Mouse (Mus musculus): ENCODE data around the gene Asb3. TPM values are rescaled to one million over a fixed set of nuclear protein-coding genes. Genes with fewer than 3 reads are reported as not detected.
"Not testable (repeated sequence)": the region's sequence is repeated elsewhere in the genome, so short reads cannot be mapped to it uniquely, and the experiment has no call there.

Gene Asb3
- polyA plus RNA-seq, 1 experiment from 2014 or later, result 31.2 TPM

- WGBS, result 93% methylated on average over 1 of the region's 1 CpGs
- H3K27me3 ChIP-seq (ENCODE audit: control insufficient read depth, insufficient read depth, low read length), result not testable (repeated sequence)
These were observed 249.6 kb downstream of the Asb3 start for GRCm38 (mm10) chr11:31134824-31135223.

GRCm38 (mm10) chr11:31138394-31138793, 253.2 kb downstream of the Asb3 start:
- not testable (repeated sequence) for H3K36me3 ChIP-seq (ENCODE audit: control insufficient read depth, insufficient read depth, low read length); H3K27ac ChIP-seq (replicated peaks; ENCODE audit: low read depth, low read length); H3K27me3 ChIP-seq (ENCODE audit: control insufficient read depth, insufficient read depth, low read length); H3K4me2 ChIP-seq (ENCODE audit: low read depth, severe bottlenecking); H3K4me3 ChIP-seq (ENCODE audit: low read depth, low read length); ATAC-seq (ENCODE audit: insufficient number of reproducible peaks, low FRiP score, low TSS enrichment, low read depth); H3K4me1 ChIP-seq (ENCODE audit: control insufficient read depth, insufficient read depth, low read length); DNase-seq (ENCODE audit: low spot score); H3K9me3 ChIP-seq (ENCODE audit: control insufficient read depth, low read length); H3K9ac ChIP-seq (ENCODE audit: low read length)
- 61% methylated on average over 1 of the region's 1 CpGs for WGBS

More at GRCm38 (mm10) chr11:31134824-31135223, 249.6 kb downstream of the Asb3 start:
- not testable (repeated sequence) for H3K27ac ChIP-seq (replicated peaks; ENCODE audit: low read depth, low read length); H3K9ac ChIP-seq (ENCODE audit: low read length); ATAC-seq (ENCODE audit: insufficient number of reproducible peaks, low FRiP score, low TSS enrichment, low read depth); H3K36me3 ChIP-seq (ENCODE audit: control insufficient read depth, insufficient read depth, low read length); DNase-seq (ENCODE audit: low spot score); H3K9me3 ChIP-seq (ENCODE audit: control insufficient read depth, low read length); H3K4me3 ChIP-seq (ENCODE audit: low read depth, low read length); H3K4me2 ChIP-seq (ENCODE audit: low read depth, severe bottlenecking); H3K4me1 ChIP-seq (ENCODE audit: control insufficient read depth, insufficient read depth, low read length)

Other genes starting within 250 kb of the Asb3 start
- 3.9 and 6.2 TPM in 2 replicates for gene Acyp2, start 235.8 kb upstream of the Asb3 start, polyA plus RNA-seq (2014; fragmentation: Nextera tagmentation; extraction: Ambion mirVana)
- gene Psme4, start 113.7 kb upstream of the Asb3 start, polyA plus RNA-seq (2014; fragmentation: Nextera tagmentation; extraction: Ambion mirVana), result 36.5 and 36.9 TPM in 2 replicates
- gene Gpr75, start 58 bp upstream of the Asb3 start, polyA plus RNA-seq (2014; fragmentation: Nextera tagmentation; extraction: Ambion mirVana), result 0.52 and 0.56 TPM in 2 replicates
- 9.6 and 10.6 TPM in 2 replicates for gene Erlec1, start 68.9 kb downstream of the Asb3 start, polyA plus RNA-seq (2014; fragmentation: Nextera tagmentation; extraction: Ambion mirVana)
- gene Chac2, start 100.9 kb downstream of the Asb3 start, polyA plus RNA-seq (2014; fragmentation: Nextera tagmentation; extraction: Ambion mirVana), result 9.1 and 10.8 TPM in 2 replicates

All from limb, embryonic 11.5 days (tissue).